Mouse (Mus musculus): ENCODE measurements around the gene Eml2. TPM values are rescaled to one million over a fixed set of nuclear protein-coding genes. Genes with fewer than 3 reads are reported as not detected.

Gene Eml2
- total and polyA plus RNA-seq, 2 experiments from 2014 or later: 13.4 to 89.0 TPM

- Histone ChIP-seq H3K4me1 (ENCODE audit: insufficient read depth, low read length) (no peaks in the 10 kb centered on the region), H3K27me3 (ENCODE audit: insufficient read depth, low read length) (no peaks in the 10 kb centered on the region), H3K36me3 (ENCODE audit: insufficient read depth, low read length) (peaks cover 45% of the 10 kb centered on the region), H3K9ac (replicated peaks; ENCODE audit: low read length, poor library complexity, severe bottlenecking) (no peak overlapping the region), H3K4me2 (ENCODE audit: low read depth, low read length, poor library complexity, severe bottlenecking) (no peak overlapping the region), H3K27ac (ENCODE audit: low read depth, low read length) (no peak overlapping the region), H3K4me3 (ENCODE audit: low read depth, low read length) (no peak overlapping the region), H3K9me3 (ENCODE audit: low read length) (no peaks in the 10 kb centered on the region)
- WGBS: 93% methylated on average over 38 of the region's 38 CpGs
- no peak for TF ChIP-seq CTCF (IDR thresholded peaks at IDR 0.05)
- ATAC-seq (ENCODE audit: low FRiP score): no peak
- DNase-seq (ENCODE audit: low spot score): no peak
Measured at GRCm38 (mm10) chr7:19136673-19137334, 39.4 kb upstream of the Eml2 start.

- Histone ChIP-seq H3K9ac (replicated peaks; ENCODE audit: low read length, poor library complexity, severe bottlenecking) (no peak overlapping the region), H3K27ac (ENCODE audit: low read depth, low read length) (no peak overlapping the region), H3K9me3 (ENCODE audit: low read length) (no peaks in the 10 kb centered on the region), H3K4me2 (ENCODE audit: low read depth, low read length, poor library complexity, severe bottlenecking) (no peak overlapping the region), H3K27me3 (ENCODE audit: insufficient read depth, low read length) (no peaks in the 10 kb centered on the region), H3K36me3 (ENCODE audit: insufficient read depth, low read length) (peaks cover 45% of the 10 kb centered on the region), H3K4me3 (ENCODE audit: low read depth, low read length) (no peak overlapping the region), H3K4me1 (ENCODE audit: insufficient read depth, low read length) (no peaks in the 10 kb centered on the region)
- DNase-seq (ENCODE audit: low spot score) (no peak), ATAC-seq (ENCODE audit: low FRiP score) (no peak)
- peak; percentile 59 for TF ChIP-seq CTCF (IDR thresholded peaks at IDR 0.05)
- 40% methylated on average over 5 of the region's 5 CpGs for WGBS
Measured at GRCm38 (mm10) chr7:19137380-19137779, 38.8 kb upstream of the Eml2 start.

GRCm38 (mm10) chr7:19146793-19147192 lies 29.4 kb upstream of the Eml2 start:
- DNase-seq (ENCODE audit: low spot score) (no peak), ATAC-seq (ENCODE audit: low FRiP score) (no peak)
- Histone ChIP-seq H3K9me3 (ENCODE audit: low read length) (no peaks in the 10 kb centered on the region), H3K4me3 (ENCODE audit: low read depth, low read length) (no peak overlapping the region), H3K4me2 (ENCODE audit: low read depth, low read length, poor library complexity, severe bottlenecking) (no peak overlapping the region), H3K27me3 (ENCODE audit: insufficient read depth, low read length) (no peaks in the 10 kb centered on the region), H3K9ac (replicated peaks; ENCODE audit: low read length, poor library complexity, severe bottlenecking) (no peak overlapping the region), H3K4me1 (ENCODE audit: insufficient read depth, low read length) (peaks cover 10% of the 10 kb centered on the region; the same call in 1 of the 2 replicates), H3K36me3 (ENCODE audit: insufficient read depth, low read length) (peaks cover 12% of the 10 kb centered on the region; the same call in 1 of the 2 replicates), H3K27ac (ENCODE audit: low read depth, low read length) (no peak overlapping the region)
- TF ChIP-seq CTCF (IDR thresholded peaks at IDR 0.05): no peak
- 91% methylated on average over 10 of the region's 10 CpGs for WGBS

- ATAC-seq (ENCODE audit: low FRiP score) (no peak), DNase-seq (ENCODE audit: low spot score) (no peak)
- Histone ChIP-seq H3K9ac (replicated peaks; ENCODE audit: low read length, poor library complexity, severe bottlenecking) (no peak overlapping the region), H3K36me3 (ENCODE audit: insufficient read depth, low read length) (peaks cover 17% of the 10 kb centered on the region; the same call in 1 of the 2 replicates), H3K27ac (ENCODE audit: low read depth, low read length) (no peak overlapping the region), H3K4me1 (ENCODE audit: insufficient read depth, low read length) (peaks cover 10% of the 10 kb centered on the region; the same call in 1 of the 2 replicates), H3K9me3 (ENCODE audit: low read length) (no peaks in the 10 kb centered on the region), H3K27me3 (ENCODE audit: insufficient read depth, low read length) (no peaks in the 10 kb centered on the region), H3K4me2 (ENCODE audit: low read depth, low read length, poor library complexity, severe bottlenecking) (peak overlapping the region; percentile 67), H3K4me3 (ENCODE audit: low read depth, low read length) (no peak overlapping the region)
- WGBS: 63% methylated on average over 6 of the region's 6 CpGs
- no peak for TF ChIP-seq CTCF (IDR thresholded peaks at IDR 0.05)
Measured at GRCm38 (mm10) chr7:19147497-19148045, 28.6 kb upstream of the Eml2 start.

- peak overlapping the region; percentile 58 for H3K4me3 ChIP-seq (ENCODE audit: low read depth, low read length)
- H3K9ac ChIP-seq (replicated peaks; ENCODE audit: low read length, poor library complexity, severe bottlenecking): peak overlapping the region; percentile 63
- no peak for ATAC-seq (ENCODE audit: low FRiP score)
- peaks cover 10% of the 10 kb centered on the region; the same call in 1 of the 2 replicates for H3K4me1 ChIP-seq (ENCODE audit: insufficient read depth, low read length)
- TF ChIP-seq CTCF (IDR thresholded peaks at IDR 0.05): no peak
- H3K27ac ChIP-seq (ENCODE audit: low read depth, low read length): peak overlapping the region; percentile 82
- H3K27me3 ChIP-seq (ENCODE audit: insufficient read depth, low read length): no peaks in the 10 kb centered on the region
- peak overlapping the region; percentile 67 for H3K4me2 ChIP-seq (ENCODE audit: low read depth, low read length, poor library complexity, severe bottlenecking)
- 16% methylated on average over 20 of the region's 20 CpGs for WGBS
- H3K9me3 ChIP-seq (ENCODE audit: low read length): no peaks in the 10 kb centered on the region
- peaks cover 24% of the 10 kb centered on the region for H3K36me3 ChIP-seq (ENCODE audit: insufficient read depth, low read length)
- no peak for DNase-seq (ENCODE audit: low spot score)
Measured at GRCm38 (mm10) chr7:19148180-19148874, 27.9 kb upstream of the Eml2 start.
